Mouse (Mus musculus) heart, embryonic 10.5 days (tissue): ENCODE data around the gene Olfr456. TPM values are rescaled to one million over a fixed set of nuclear protein-coding genes. Genes with fewer than 3 reads are reported as not detected.
"Not testable (repeated sequence)": the region's sequence is repeated elsewhere in the genome, so short reads cannot be mapped to it uniquely, and the experiment has no call there.

Experiments used
- DNase-seq: peaks from one replicate; pipeline ENCODE4 v3.0.0-alpha.2; 2017; ENCODE audit warnings: low spot score
- H3K27ac ChIP-seq: fragments of 300-500 bp; sonication (generic); 2 replicates; pipeline ENCODE4 v1.5.1; 2016; ENCODE audit warnings: mild to moderate bottlenecking
- H3K27me3 ChIP-seq: fragments of 300-500 bp; sonication (generic); 2 replicates; pipeline ENCODE4 v1.6.1; 2016; ENCODE audit warnings: mild to moderate bottlenecking; ENCODE audit not compliant: poor library complexity, insufficient read depth, severe bottlenecking
- H3K36me3 ChIP-seq: fragments of 300-500 bp; sonication (generic); 2 replicates; pipeline ENCODE4 v1.6.1; 2016; ENCODE audit warnings: mild to moderate bottlenecking, moderate library complexity
- H3K4me1 ChIP-seq: fragments of 300-500 bp; sonication (generic); 2 replicates; pipeline ENCODE4 v1.6.1; 2016; ENCODE audit warnings: mild to moderate bottlenecking
- H3K4me3 ChIP-seq: fragments of 300-500 bp; sonication (generic); 2 replicates; pipeline ENCODE4 v1.5.1; 2016; ENCODE audit warnings: mild to moderate bottlenecking, moderate library complexity
- H3K9me3 ChIP-seq: fragments of 300-500 bp; sonication (generic); 2 replicates; pipeline ENCODE4 v1.6.1; 2016; ENCODE audit warnings: mild to moderate bottlenecking, moderate library complexity
- WGBS: fragments of 180-500 bp; shearing (Covaris S2); methylation state at CpG from one replicate; pipeline ENCODE4 v1.1.7; 2016; 5-methylcytosine and 5-hydroxymethylcytosine counted together
- polyA plus RNA-seq: library from polyadenylated mRNA; unstranded; fragments of >200 nt; fragmentation: Nextera tagmentation; extraction: Ambion mirVana; gene quantifications from 2 replicates; pipeline ENCODE4 v1.2.1, GENCODE M21; 2016

The Olfr456 gene
- polyA plus RNA-seq: 0.13 TPM in 1 of 2 replicates, not detected in the other

- 69% methylated on average over 1 of the region's 1 CpGs for WGBS
- Histone ChIP-seq H3K27me3 (no peaks in the 10 kb centered on the region), H3K9me3 (no peaks in the 10 kb centered on the region), H3K27ac (no peak within 1 kb of the TSS), H3K36me3 (no peaks in the 10 kb centered on the region), H3K4me1 (no peaks in the 10 kb centered on the region), H3K4me3 (no peak within 1 kb of the TSS)
- DNase-seq: no peak
Observed at GRCm38 (mm10) chr6:42487114-42487513, at the start of gene Olfr456. TSS of gene Olfr456 (minus strand) at chr6:42487214.

GRCm38 (mm10) chr6:42513461-42513860, 26.4 kb upstream of the Olfr456 start:
- DNase-seq: no peak
- Histone ChIP-seq H3K27me3 (no peaks in the 10 kb centered on the region), H3K27ac (no peak overlapping the region), H3K4me3 (no peak overlapping the region), H3K9me3 (no peaks in the 10 kb centered on the region), H3K36me3 (no peaks in the 10 kb centered on the region), H3K4me1 (no peaks in the 10 kb centered on the region)
- WGBS: 72% methylated on average over 1 of the region's 1 CpGs

- Histone ChIP-seq H3K27me3 (no peaks in the 10 kb centered on the region), H3K4me1 (no peaks in the 10 kb centered on the region), H3K36me3 (no peaks in the 10 kb centered on the region), H3K4me3 (no peak overlapping the region), H3K9me3 (no peaks in the 10 kb centered on the region), H3K27ac (no peak overlapping the region)
- no peak for DNase-seq
Observed at GRCm38 (mm10) chr6:42509311-42509710, 22.3 kb upstream of the Olfr456 start.

GRCm38 (mm10) chr6:42503478-42503877, 16.5 kb upstream of the Olfr456 start:
- H3K36me3 ChIP-seq: no peaks in the 10 kb centered on the region
- no peaks in the 10 kb centered on the region for H3K27me3 ChIP-seq
- no peak for DNase-seq
- no peak overlapping the region for H3K27ac ChIP-seq
- H3K9me3 ChIP-seq: no peaks in the 10 kb centered on the region
- 79% methylated on average over 2 of the region's 2 CpGs for WGBS
- no peaks in the 10 kb centered on the region for H3K4me1 ChIP-seq
- no peak overlapping the region for H3K4me3 ChIP-seq

GRCm38 (mm10) chr6:42489731-42490130, 2.7 kb upstream of the Olfr456 start:
- no peak overlapping the region for H3K27ac ChIP-seq
- no peaks in the 10 kb centered on the region for H3K27me3 ChIP-seq
- no peak overlapping the region for H3K4me3 ChIP-seq
- no peak for DNase-seq
- 57% methylated on average over 1 of the region's 1 CpGs for WGBS
- H3K36me3 ChIP-seq: no peaks in the 10 kb centered on the region
- no peaks in the 10 kb centered on the region for H3K4me1 ChIP-seq
- H3K9me3 ChIP-seq: no peaks in the 10 kb centered on the region

DNA sequence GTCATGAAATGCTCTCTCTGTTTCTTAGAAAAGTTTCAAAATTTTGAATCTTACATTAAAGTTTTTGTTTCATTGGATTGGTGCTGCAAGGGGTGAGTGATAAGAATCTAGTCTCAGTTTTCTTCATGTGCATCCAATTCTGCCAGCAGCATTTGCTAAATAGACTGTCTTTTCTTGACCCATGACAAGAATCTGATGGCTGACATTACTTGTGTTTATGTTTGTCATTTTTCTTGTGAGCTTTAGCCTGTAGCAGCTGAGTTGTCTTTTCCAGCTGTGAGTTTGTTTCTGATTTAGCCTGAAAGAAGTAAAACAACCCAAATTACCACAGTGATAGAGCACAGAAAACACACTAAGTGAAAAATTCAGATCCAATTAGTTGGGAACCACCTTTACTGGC, 2.4 kb downstream of the Olfr456 start:
- no peak for DNase-seq
- Histone ChIP-seq H3K27ac (no peak overlapping the region), H3K27me3 (no peaks in the 10 kb centered on the region), H3K4me1 (no peaks in the 10 kb centered on the region), H3K4me3 (no peak overlapping the region), H3K36me3 (no peaks in the 10 kb centered on the region), H3K9me3 (no peaks in the 10 kb centered on the region)

GRCm38 (mm10) chr6:42476235-42476634, 10.8 kb downstream of the Olfr456 start, which contains the start of gene Olfr457:
TSS of gene Olfr457 (minus strand) at chr6:42476335.
- Histone ChIP-seq H3K27ac (no peak within 1 kb of the TSS), H3K27me3 (no peaks in the 10 kb centered on the region), H3K4me1 (no peaks in the 10 kb centered on the region), H3K4me3 (no peak within 1 kb of the TSS), H3K9me3 (no peaks in the 10 kb centered on the region), H3K36me3 (no peaks in the 10 kb centered on the region)
- DNase-seq: no peak
- 67% methylated on average over 1 of the region's 1 CpGs for WGBS

GRCm38 (mm10) chr6:42471298-42471697, 15.7 kb downstream of the Olfr456 start:
- H3K27ac ChIP-seq, H3K27me3 ChIP-seq, H3K9me3 ChIP-seq, H3K4me3 ChIP-seq, H3K36me3 ChIP-seq, H3K4me1 ChIP-seq: not testable (repeated sequence)
- WGBS: 88% methylated on average over 4 of the region's 4 CpGs
- DNase-seq: peak; percentile 69

GRCm38 (mm10) chr6:42470542-42470941, 16.5 kb downstream of the Olfr456 start:
- Histone ChIP-seq H3K4me3 (no peak overlapping the region), H3K36me3 (no peaks in the 10 kb centered on the region), H3K4me1 (no peaks in the 10 kb centered on the region), H3K9me3 (no peaks in the 10 kb centered on the region), H3K27me3 (no peaks in the 10 kb centered on the region), H3K27ac (no peak overlapping the region)
- 88% methylated on average over 4 of the region's 4 CpGs for WGBS
- no peak for DNase-seq

DNA sequence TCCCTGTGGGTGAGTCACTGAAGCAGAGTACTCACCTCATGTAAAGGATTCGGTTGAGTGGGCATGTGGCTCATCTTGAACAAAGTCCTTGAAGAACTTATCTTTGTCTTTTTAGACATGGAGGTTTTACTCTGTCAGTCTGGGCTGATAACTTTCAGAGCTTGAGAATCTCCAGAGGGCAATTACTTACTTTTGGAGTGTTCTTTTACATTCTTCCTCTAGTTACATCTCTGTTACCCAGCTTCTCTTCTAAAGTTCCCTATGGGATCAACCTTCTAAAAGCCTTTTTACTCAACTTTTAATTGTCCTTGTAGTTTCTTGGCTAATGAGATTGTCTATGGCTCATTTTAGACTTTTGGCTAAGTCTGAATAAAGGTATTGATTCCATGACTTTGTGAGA, 21.9 kb downstream of the Olfr456 start, which contains the start of gene Olfr458:
Olfr458 (minus strand) TSS at position 101 of the 400 bp plus-strand sequence.
- Histone ChIP-seq H3K27ac (no peak within 1 kb of the TSS), H3K4me3 (no peak within 1 kb of the TSS), H3K36me3 (no peaks in the 10 kb centered on the region), H3K27me3 (no peaks in the 10 kb centered on the region), H3K4me1 (no peaks in the 10 kb centered on the region), H3K9me3 (no peaks in the 10 kb centered on the region)
- no peak for DNase-seq
- 44% methylated on average over 1 of the region's 1 CpGs for WGBS

DNA sequence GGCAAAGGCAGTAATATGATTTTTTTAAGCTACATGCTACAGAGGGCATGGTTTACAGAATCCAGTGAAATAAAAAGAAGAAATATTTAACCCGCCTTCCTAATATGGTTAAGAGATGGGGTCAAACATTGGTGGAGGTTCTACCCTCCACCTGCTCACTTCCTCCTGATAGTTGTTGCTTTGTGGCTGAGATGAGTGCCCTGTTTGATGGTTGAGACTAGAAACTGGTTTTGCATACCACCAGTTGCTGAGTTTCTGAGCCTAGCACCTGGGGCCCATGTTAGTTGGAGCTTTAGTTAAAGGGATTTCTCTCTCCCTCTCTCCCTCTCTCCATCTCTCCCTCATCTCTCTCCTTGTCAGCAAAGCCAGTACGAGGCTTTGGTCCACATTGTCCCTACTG, 39.6 kb downstream of the Olfr456 start:
- H3K4me3 ChIP-seq: no peak overlapping the region
- WGBS: 71% methylated on average over 2 of the region's 2 CpGs
- H3K36me3 ChIP-seq: no peaks in the 10 kb centered on the region
- H3K27ac ChIP-seq: no peak overlapping the region
- H3K9me3 ChIP-seq: no peaks in the 10 kb centered on the region
- H3K4me1 ChIP-seq: no peaks in the 10 kb centered on the region
- H3K27me3 ChIP-seq: no peaks in the 10 kb centered on the region
- DNase-seq: no peak

GRCm38 (mm10) chr6:42444491-42444890, 42.5 kb downstream of the Olfr456 start:
- no peaks in the 10 kb centered on the region for H3K9me3 ChIP-seq
- no peak for DNase-seq
- no peak overlapping the region for H3K4me3 ChIP-seq
- H3K36me3 ChIP-seq: no peaks in the 10 kb centered on the region
- no peak overlapping the region for H3K27ac ChIP-seq
- WGBS: 78% methylated on average over 2 of the region's 2 CpGs
- H3K27me3 ChIP-seq: no peaks in the 10 kb centered on the region
- H3K4me1 ChIP-seq: no peaks in the 10 kb centered on the region

DNA sequence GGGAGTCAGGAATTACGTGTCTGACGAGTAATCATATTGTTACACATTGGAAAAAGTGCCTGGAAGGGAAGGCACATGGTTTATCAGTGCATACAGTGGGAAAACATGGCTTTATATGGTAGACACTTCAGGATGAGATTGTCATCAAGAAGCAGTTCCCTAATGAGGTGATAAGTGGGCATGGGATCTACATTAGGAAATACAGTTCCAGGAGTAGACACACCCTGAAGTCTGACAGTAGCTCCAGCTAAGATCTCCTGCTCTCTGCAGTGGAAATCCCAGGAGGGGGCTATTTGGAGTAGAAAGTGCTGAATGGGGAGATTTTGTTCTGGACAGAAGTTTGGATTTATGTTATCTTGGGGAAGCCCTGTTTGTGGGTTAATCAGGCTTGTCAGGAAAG, 45.6 kb downstream of the Olfr456 start:
- H3K9me3 ChIP-seq: no peaks in the 10 kb centered on the region
- no peak for DNase-seq
- no peaks in the 10 kb centered on the region for H3K4me1 ChIP-seq
- no peaks in the 10 kb centered on the region for H3K36me3 ChIP-seq
- 55% methylated on average over 2 of the region's 2 CpGs for WGBS
- H3K27ac ChIP-seq: no peak overlapping the region
- no peak overlapping the region for H3K4me3 ChIP-seq
- H3K27me3 ChIP-seq: no peaks in the 10 kb centered on the region
